Mouse (Mus musculus): ENCODE data around the gene Zscan5b. TPM values are rescaled to one million over a fixed set of nuclear protein-coding genes. Genes with fewer than 3 reads are reported as not detected.
A peak's percentile ranks its signal among the peaks of the same experiment; 100 is the strongest.

Zscan5b gene
- polyA plus RNA-seq, 1 experiment from 2014 or later, result not detected

DNA sequence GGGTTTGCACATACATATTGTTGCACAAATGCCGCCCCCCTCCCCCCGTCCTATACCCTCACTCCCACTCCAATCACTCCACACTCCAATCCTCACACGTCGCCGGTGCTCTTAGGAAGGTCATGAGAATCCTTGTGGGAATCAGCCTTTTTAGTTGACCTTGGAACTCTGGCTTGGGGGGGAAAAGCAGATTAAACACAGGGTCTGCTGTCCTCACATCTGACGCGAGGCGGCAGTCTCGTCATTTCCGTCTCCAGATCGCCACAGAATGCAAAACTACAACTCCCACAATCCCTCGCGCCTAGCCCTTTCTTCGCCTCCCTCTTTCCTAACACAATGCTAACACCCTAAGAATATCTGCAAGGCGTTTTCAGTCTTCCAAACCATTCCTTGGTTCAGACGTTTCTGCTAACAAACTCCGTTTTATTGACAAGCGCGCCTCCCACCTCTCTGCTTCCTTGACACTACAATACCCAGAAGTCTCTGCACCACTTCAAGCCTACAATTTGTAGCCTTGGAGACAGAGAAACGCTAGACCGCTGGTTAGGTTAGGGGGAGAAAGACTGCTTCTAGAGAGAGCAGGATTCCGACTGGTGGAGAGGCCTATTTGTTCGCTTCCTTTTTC lies 61.5 kb downstream of the Zscan5b start:
- peak overlapping the region; percentile 65 for H3K4me2 ChIP-seq
- no peaks in the 10 kb centered on the region for H3K36me3 ChIP-seq
- peak overlapping the region; percentile 59 for H3K4me3 ChIP-seq
- ATAC-seq (ENCODE audit: insufficient number of reproducible peaks, low FRiP score), result peak; percentile 52; the same call in 1 of the 2 replicates
- peaks cover 16% of the 10 kb centered on the region for H3K4me1 ChIP-seq (replicated peaks)
- no peaks in the 10 kb centered on the region for H3K9me3 ChIP-seq (replicated peaks)
- H3K9ac ChIP-seq, result peak overlapping the region; percentile 78
- no peaks in the 10 kb centered on the region for H3K27me3 ChIP-seq (replicated peaks)
- H3K27ac ChIP-seq (ENCODE audit: poor library complexity, severe bottlenecking), result peak overlapping the region; percentile 76
- WGBS, result under 1% methylated on average over 23 of the region's 23 CpGs

DNA sequence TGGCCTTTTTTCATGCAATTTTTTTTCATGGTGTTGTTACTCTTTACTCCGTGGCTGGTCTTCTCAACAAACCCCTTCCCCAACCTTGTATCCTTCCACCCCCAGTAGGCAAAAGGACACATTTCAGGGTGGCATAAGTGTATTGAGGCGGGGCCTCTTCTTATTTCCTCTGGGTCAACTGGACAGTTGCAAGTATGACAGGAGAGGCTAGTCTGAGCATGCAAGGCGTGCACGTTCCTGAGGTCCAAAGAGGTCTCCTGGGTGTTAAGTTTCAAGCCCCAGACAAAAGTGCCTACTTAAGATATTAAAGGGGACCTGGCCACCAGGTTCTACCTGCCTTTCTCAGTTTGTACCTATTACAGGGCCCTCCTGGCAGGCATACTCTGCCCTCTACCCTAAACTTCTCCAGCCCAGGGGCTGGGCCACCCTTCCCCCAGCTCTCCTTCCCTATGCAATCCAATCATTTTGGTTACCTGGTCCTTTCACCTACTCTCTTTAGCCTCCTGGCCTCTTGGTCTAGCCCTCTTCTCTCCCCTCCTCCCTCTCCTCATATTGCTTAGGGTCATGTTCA lies 62.4 kb downstream of the Zscan5b start:
- no peaks in the 10 kb centered on the region for H3K27me3 ChIP-seq (replicated peaks)
- H3K4me1 ChIP-seq (replicated peaks), result peaks cover 16% of the 10 kb centered on the region
- H3K4me3 ChIP-seq, result no peak overlapping the region
- H3K9ac ChIP-seq, result no peak overlapping the region
- no peaks in the 10 kb centered on the region for H3K36me3 ChIP-seq
- H3K9me3 ChIP-seq (replicated peaks), result no peaks in the 10 kb centered on the region
- no peak overlapping the region for H3K27ac ChIP-seq (ENCODE audit: poor library complexity, severe bottlenecking)
- WGBS, result 85% methylated on average over 4 of the region's 4 CpGs
- no peak for ATAC-seq (ENCODE audit: insufficient number of reproducible peaks, low FRiP score)
- no peak overlapping the region for H3K4me2 ChIP-seq

DNA sequence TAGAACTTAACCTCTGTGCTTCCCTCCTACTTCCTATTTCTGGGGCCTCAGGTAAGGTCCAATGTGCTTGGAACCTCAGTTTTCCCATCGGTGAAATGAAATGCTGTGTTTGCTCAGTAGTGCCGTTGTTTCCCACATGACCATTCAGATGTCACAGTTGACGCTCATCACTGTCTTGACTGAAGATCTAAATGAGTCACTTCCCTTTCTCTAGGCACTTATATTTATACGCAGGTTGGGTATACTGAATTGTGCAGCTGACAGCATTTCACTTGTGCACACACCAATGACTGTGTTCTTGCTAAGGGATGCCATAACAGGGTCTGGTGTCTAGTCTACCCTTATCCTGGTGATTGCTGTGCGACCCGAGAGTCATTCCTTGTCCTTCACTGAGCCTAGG lies 63.3 kb downstream of the Zscan5b start:
- no peak overlapping the region for H3K4me2 ChIP-seq
- H3K27me3 ChIP-seq (replicated peaks), result no peaks in the 10 kb centered on the region
- no peaks in the 10 kb centered on the region for H3K9me3 ChIP-seq (replicated peaks)
- WGBS, result 86% methylated on average over 6 of the region's 6 CpGs
- peaks cover 4% of the 10 kb centered on the region; the same call in 1 of the 2 replicates for H3K36me3 ChIP-seq
- no peak for ATAC-seq (ENCODE audit: insufficient number of reproducible peaks, low FRiP score)
- H3K9ac ChIP-seq, result no peak overlapping the region
- H3K27ac ChIP-seq (ENCODE audit: poor library complexity, severe bottlenecking), result no peak overlapping the region
- H3K4me3 ChIP-seq, result peak overlapping the region; percentile 53; the same call in 1 of the 2 replicates
- H3K4me1 ChIP-seq (replicated peaks), result peaks cover 16% of the 10 kb centered on the region

DNA sequence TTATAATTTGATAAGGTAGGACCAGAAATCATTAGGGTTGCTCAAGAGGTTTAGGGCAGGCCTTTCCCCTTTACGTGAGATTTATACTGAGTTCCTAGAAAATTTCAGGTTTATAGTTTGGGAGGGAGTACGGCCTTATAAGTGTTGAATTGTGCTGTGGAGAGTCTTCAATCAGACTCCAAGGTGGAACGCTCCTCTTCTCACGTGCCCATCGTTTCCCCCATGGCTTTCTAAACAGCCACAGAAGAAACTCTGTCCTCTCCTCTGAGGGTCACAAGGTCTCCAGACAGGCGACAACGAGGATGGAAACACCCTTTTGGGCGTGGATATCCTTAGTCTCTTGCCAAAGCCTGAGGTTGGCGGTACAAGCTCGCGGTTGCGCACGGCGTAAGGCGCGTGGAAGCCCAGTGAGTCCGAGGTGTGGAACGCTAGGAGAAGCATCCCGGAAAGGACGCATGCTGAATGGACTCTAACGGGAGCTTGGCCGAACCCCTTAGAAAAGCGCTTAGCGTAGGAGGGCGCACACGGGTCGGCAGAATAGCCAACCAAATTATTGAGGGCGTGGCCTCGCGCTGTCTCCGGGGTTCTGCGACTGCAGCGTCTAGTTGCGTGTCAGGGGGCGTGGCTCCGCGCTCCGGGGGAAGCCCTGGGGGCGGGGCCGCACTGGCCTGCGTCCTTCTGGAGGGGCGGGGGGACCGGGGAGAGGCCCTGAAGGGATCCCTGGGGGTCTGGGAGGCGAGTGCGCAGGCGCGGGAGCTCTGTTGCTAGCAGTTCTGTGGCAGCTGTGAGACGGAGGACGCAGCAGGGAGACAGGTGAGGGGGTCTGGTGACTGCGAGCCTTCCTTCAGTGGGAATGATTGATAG lies 64.0 kb downstream of the Zscan5b start, which contains the start of gene Zfp667:
TSS of gene Zfp667 (plus strand) at position 738 of the 864 bp plus-strand sequence.
- ATAC-seq (ENCODE audit: insufficient number of reproducible peaks, low FRiP score), result peak; percentile 92
- peak within 1 kb of the TSS; percentile 74 for H3K9ac ChIP-seq
- WGBS, result 3% methylated on average over 49 of the region's 50 CpGs

DNA sequence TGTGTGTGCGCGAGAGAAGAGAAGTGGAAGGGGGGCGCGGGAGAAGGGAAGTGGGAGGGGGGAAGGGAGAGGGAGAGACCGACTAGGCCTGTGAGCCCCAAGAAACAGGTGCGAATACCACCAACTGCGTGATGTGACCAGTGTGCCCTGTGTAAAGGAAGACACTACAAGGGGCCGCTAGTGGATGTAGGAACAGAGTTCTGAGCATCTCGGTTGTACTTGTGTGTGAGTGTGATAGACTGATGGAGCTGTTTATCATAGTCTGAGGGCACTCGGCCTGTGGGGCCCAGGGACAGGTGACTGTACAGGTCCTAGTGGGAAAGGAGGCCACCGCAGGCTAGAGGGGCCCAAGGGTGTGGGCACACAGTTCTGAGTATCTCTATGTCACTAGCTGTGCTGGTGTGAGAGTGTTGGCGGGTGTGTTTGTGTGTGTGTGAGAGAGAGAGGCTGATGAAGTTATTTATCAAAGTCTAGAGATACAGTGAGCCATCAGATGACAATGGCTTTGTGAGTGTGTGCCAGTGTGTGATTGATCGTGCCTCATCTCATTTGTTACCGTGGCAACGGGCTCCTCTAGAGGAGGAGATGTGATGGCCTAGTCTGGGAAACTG lies 64.9 kb downstream of the Zscan5b start:
- 25% methylated on average over 15 of the region's 15 CpGs for WGBS
- peak; percentile 5; the same call in 1 of the 2 replicates for ATAC-seq (ENCODE audit: insufficient number of reproducible peaks, low FRiP score)
- peak overlapping the region; percentile 76 for H3K4me2 ChIP-seq
- H3K4me1 ChIP-seq (replicated peaks), result peaks cover 13% of the 10 kb centered on the region
- H3K4me3 ChIP-seq, result peak overlapping the region; percentile 53
- no peaks in the 10 kb centered on the region for H3K9me3 ChIP-seq (replicated peaks)
- peak overlapping the region; percentile 71 for H3K9ac ChIP-seq
- no peak overlapping the region for H3K27ac ChIP-seq (ENCODE audit: poor library complexity, severe bottlenecking)
- H3K27me3 ChIP-seq (replicated peaks), result no peaks in the 10 kb centered on the region
- peaks cover 6% of the 10 kb centered on the region; the same call in 1 of the 2 replicates for H3K36me3 ChIP-seq

More for the DNA sequence above, 64.0 kb downstream of the Zscan5b start, which contains the start of gene Zfp667:
- no peaks in the 10 kb centered on the region for H3K27me3 ChIP-seq (replicated peaks)
- H3K27ac ChIP-seq (ENCODE audit: poor library complexity, severe bottlenecking), result peak within 1 kb of the TSS; percentile 74
- peaks cover 6% of the 10 kb centered on the region; the same call in 1 of the 2 replicates for H3K36me3 ChIP-seq
- no peaks in the 10 kb centered on the region for H3K9me3 ChIP-seq (replicated peaks)
- H3K4me1 ChIP-seq (replicated peaks), result peaks cover 15% of the 10 kb centered on the region
- H3K4me3 ChIP-seq, result peak within 1 kb of the TSS; percentile 53
- peak within 1 kb of the TSS; percentile 76 for H3K4me2 ChIP-seq

Other genes starting within 250 kb of the Zscan5b start
- gene Vmn1r65, start 211.3 kb upstream of the Zscan5b start, polyA plus RNA-seq (2016; fragmentation: Nextera tagmentation; extraction: Ambion mirVana), result not detected in 2 replicates
- not detected in 2 replicates for gene Nlrp4c, start 177.1 kb upstream of the Zscan5b start, polyA plus RNA-seq (2016; fragmentation: Nextera tagmentation; extraction: Ambion mirVana)
- 26.0 and 27.7 TPM in 2 replicates for gene Zfp787, start 66.3 kb upstream of the Zscan5b start, polyA plus RNA-seq (2016; fragmentation: Nextera tagmentation; extraction: Ambion mirVana)
- 30.2 and 31.3 TPM in 2 replicates for gene Zfp444, start 50.1 kb upstream of the Zscan5b start, polyA plus RNA-seq (2016; fragmentation: Nextera tagmentation; extraction: Ambion mirVana)
- not detected in 2 replicates for gene Galp, start 25.2 kb upstream of the Zscan5b start, polyA plus RNA-seq (2016; fragmentation: Nextera tagmentation; extraction: Ambion mirVana)
- not detected in 2 replicates for gene Epp13, start 30.4 kb downstream of the Zscan5b start, polyA plus RNA-seq (2016; fragmentation: Nextera tagmentation; extraction: Ambion mirVana)
- 3.7 and 4.2 TPM in 2 replicates for gene Zfp667, start 64.3 kb downstream of the Zscan5b start, polyA plus RNA-seq (2016; fragmentation: Nextera tagmentation; extraction: Ambion mirVana)
- 4.3 and 4.8 TPM in 2 replicates for gene Zfp583, start 109.0 kb downstream of the Zscan5b start, polyA plus RNA-seq (2016; fragmentation: Nextera tagmentation; extraction: Ambion mirVana)
- 1.1 and 1.6 TPM in 2 replicates for gene Gm3854, start 121.5 kb downstream of the Zscan5b start, polyA plus RNA-seq (2016; fragmentation: Nextera tagmentation; extraction: Ambion mirVana)
- 1.2 and 1.4 TPM in 2 replicates for gene Zfp78, start 141.0 kb downstream of the Zscan5b start, polyA plus RNA-seq (2016; fragmentation: Nextera tagmentation; extraction: Ambion mirVana)
- 7.3 and 10.7 TPM in 2 replicates for gene Zfp28, start 161.0 kb downstream of the Zscan5b start, polyA plus RNA-seq (2016; fragmentation: Nextera tagmentation; extraction: Ambion mirVana)
- gene Smim17, start 176.4 kb downstream of the Zscan5b start, polyA plus RNA-seq (2016; fragmentation: Nextera tagmentation; extraction: Ambion mirVana), result 0.15 and 0.39 TPM in 2 replicates
- gene Gm20715, start 188.0 kb downstream of the Zscan5b start, polyA plus RNA-seq (2016; fragmentation: Nextera tagmentation; extraction: Ambion mirVana), result not detected in 2 replicates
- not detected in 2 replicates for gene Olfr1344, start 216.4 kb downstream of the Zscan5b start, polyA plus RNA-seq (2016; fragmentation: Nextera tagmentation; extraction: Ambion mirVana)
- gene Olfr1336, start 233.9 kb downstream of the Zscan5b start, polyA plus RNA-seq (2016; fragmentation: Nextera tagmentation; extraction: Ambion mirVana), result not detected in 2 replicates
- not detected in 2 replicates for gene Olfr1346, start 244.8 kb downstream of the Zscan5b start, polyA plus RNA-seq (2016; fragmentation: Nextera tagmentation; extraction: Ambion mirVana)